In the genomic region with DNA sequence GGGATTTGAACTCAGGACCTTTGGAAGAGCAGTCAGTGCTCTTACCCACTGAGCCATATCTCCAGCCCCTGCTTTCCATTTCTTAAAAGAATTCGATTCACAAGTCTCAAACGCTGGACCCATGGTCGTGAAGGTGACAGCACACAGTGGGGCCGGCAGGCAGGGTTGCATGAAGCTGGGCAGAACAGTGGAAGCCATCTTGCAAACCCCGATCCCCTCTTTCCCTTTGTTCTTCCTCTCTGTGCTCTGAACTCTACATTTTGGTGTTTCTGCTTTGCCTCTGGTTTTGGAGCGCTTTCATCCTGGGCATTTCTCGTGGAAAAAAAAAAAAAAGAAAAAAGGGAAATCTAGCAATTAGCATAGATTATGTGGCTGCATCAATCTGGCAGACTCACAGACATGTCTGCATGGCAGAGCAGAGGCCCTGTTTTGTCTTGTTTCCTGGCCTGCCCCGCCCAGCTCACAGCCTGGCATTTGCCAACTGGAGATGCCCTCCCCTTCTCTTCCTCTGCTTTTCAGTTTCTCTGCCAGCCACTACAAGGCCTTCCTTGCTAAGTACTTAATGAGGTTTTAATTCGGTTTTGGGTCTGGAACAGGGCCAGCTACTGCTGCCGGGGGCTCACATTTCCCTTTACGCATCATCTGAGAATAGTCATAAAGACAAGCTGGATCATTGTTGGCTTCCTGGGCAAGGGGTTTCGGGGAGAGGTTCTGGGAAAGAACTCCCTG, we compare ENCODE assay signal across 9 mouse cellular contexts. TPM values are rescaled to one million over a fixed set of nuclear protein-coding genes. Genes with fewer than 3 reads are reported as not detected.
DNase-seq lines count a peak whose midpoint lies in the region; ATAC-seq and TF ChIP-seq lines count a peak whose summit lies in the region.
"Had no signal": no experiment of that assay in that cellular context is flagged by ENCODE, and none has a peak within 500 bp of the region (broad histone marks: within the 10 kb centered on the region; RNA-seq: fewer than 3 reads in every experiment).

No protein-coding gene starts in this region.

- no peaks in the 10 kb centered on the region for H3K4me1 ChIP-seq in lung, embryonic 14.5 days (ENCODE audit: insufficient read depth)
- peaks cover 33% of the 10 kb centered on the region for H3K4me1 ChIP-seq in forebrain, embryonic 15.5 days
- peaks cover 10% of the 10 kb centered on the region; the same call in 1 of the 2 replicates for H3K4me1 ChIP-seq in neural tube, embryonic 14.5 days (ENCODE audit: control insufficient read depth, insufficient read depth, low read length)

- H3K36me3 ChIP-seq in lung, embryonic 14.5 days (ENCODE audit: insufficient read depth): no peaks in the 10 kb centered on the region
- peaks cover 10% of the 10 kb centered on the region for H3K36me3 ChIP-seq in forebrain, embryonic 15.5 days
- peaks cover 5% of the 10 kb centered on the region; the same call in 1 of the 2 replicates for H3K36me3 ChIP-seq in neural tube, embryonic 14.5 days (ENCODE audit: control insufficient read depth, insufficient read depth, low read length)

- no peak overlapping the region for H3K27ac ChIP-seq in lung, embryonic 14.5 days (ENCODE audit: low read depth)
- peak overlapping the region; percentile 88 for H3K27ac ChIP-seq in forebrain, embryonic 15.5 days (replicated peaks)
- peak overlapping the region; percentile 62; the same call in 1 of the 2 replicates for H3K27ac ChIP-seq in neural tube, embryonic 14.5 days (ENCODE audit: low read depth, low read length)

- 68% methylated on average over 12 of the region's 12 CpGs for WGBS in lung, embryonic 14.5 days
- WGBS in forebrain, embryonic 15.5 days: 20% methylated on average over 12 of the region's 12 CpGs
- 54% methylated on average over 12 of the region's 12 CpGs for WGBS in neural tube, embryonic 14.5 days

- ATAC-seq in lung, embryonic 14.5 days (ENCODE audit: insufficient read depth): no peak
- peak; percentile 94 for ATAC-seq in forebrain, embryonic 15.5 days (replicated peaks)
- peak; percentile 86 for ATAC-seq in neural tube, embryonic 14.5 days (ENCODE audit: low read depth)
- ATAC-seq in erythroblast, adult 5-6 weeks (replicated peaks; ENCODE audit: low FRiP score, poor library complexity, severe bottlenecking): no peak

- H3K4me3 ChIP-seq in lung, embryonic 14.5 days (ENCODE audit: low read depth, low read length): no peak overlapping the region
- H3K4me3 ChIP-seq in forebrain, embryonic 15.5 days: no peak overlapping the region
- no peak overlapping the region for H3K4me3 ChIP-seq in neural tube, embryonic 14.5 days (ENCODE audit: low read depth, low read length)

- H3K27me3 ChIP-seq in lung, embryonic 14.5 days (ENCODE audit: insufficient read depth, low read length): no peaks in the 10 kb centered on the region
- no peaks in the 10 kb centered on the region for H3K27me3 ChIP-seq in forebrain, embryonic 15.5 days
- no peaks in the 10 kb centered on the region for H3K27me3 ChIP-seq in neural tube, embryonic 14.5 days (ENCODE audit: control insufficient read depth, insufficient read depth, low read length)

- H3K9ac ChIP-seq in lung, embryonic 14.5 days: no peak overlapping the region
- no peak overlapping the region for H3K9ac ChIP-seq in forebrain, embryonic 15.5 days (replicated peaks)
- H3K9ac ChIP-seq in neural tube, embryonic 14.5 days (replicated peaks; ENCODE audit: low read depth, low read length): no peak overlapping the region

- H3K9me3 ChIP-seq in lung, embryonic 14.5 days (ENCODE audit: low read depth, low read length): no peaks in the 10 kb centered on the region
- H3K9me3 ChIP-seq in forebrain, embryonic 15.5 days: no peaks in the 10 kb centered on the region
- no peaks in the 10 kb centered on the region for H3K9me3 ChIP-seq in neural tube, embryonic 14.5 days (ENCODE audit: control insufficient read depth, low read length)

- no peak overlapping the region for H3K4me2 ChIP-seq in lung, embryonic 14.5 days
- H3K4me2 ChIP-seq in forebrain, embryonic 15.5 days (replicated peaks): no peak overlapping the region
- no peak overlapping the region for H3K4me2 ChIP-seq in neural tube, embryonic 14.5 days (ENCODE audit: low read depth, low read length)

- TF ChIP-seq CTCF in lung, embryonic 14.5 days (IDR thresholded peaks at IDR 0.05; ENCODE audit: low read depth): no peak

- peak; percentile 41 for DNase-seq in adrenal gland, postnatal 10 days
- DNase-seq in adrenal gland, adult 18-20 months (ENCODE audit: low spot score in 2 of 2): no peak
- DNase-seq in lung, embryonic 14.5 days: peak; percentile 74
- no peak for DNase-seq in lung, postnatal 14 days
- no peak for DNase-seq in ovary, adult 18-20 months (ENCODE audit: low spot score)
- DNase-seq: heart, postnatal 14 days had no signal

RNA-seq across cellular contexts. Expression of gene Map1b, which starts 57.5 kb away (rescaled TPM):
- 10 to 100 TPM; 58.6 to 87.4 TPM for total RNA-seq in adrenal gland, postnatal 10 days (2021)
- 100 to 1,000 TPM in 1 of 2 experiments, 10 to 100 TPM in 1; 78.5 to 120 TPM for total RNA-seq in adrenal gland, adult 18-20 months (2021)
- 72.2 and 73.3 TPM in 2 replicates for polyA plus RNA-seq in lung, embryonic 14.5 days (2014; fragmentation: Nextera tagmentation; extraction: Ambion mirVana)
- polyA plus RNA-seq in forebrain, embryonic 15.5 days (2015; fragmentation: Nextera tagmentation; extraction: Ambion mirVana): 1,899 and 1,916 TPM in 2 replicates
- 1,731 and 2,267 TPM in 2 replicates for polyA plus RNA-seq in neural tube, embryonic 14.5 days (2014; fragmentation: Nextera tagmentation; extraction: Ambion mirVana)
- total RNA-seq in erythroblast, adult 5-6 weeks (2015; ENCODE audit: low replicate concordance): not detected in 2 replicates
- 0.17 and 0.28 TPM in 2 replicates for total RNA-seq in erythroblast, adult 5-6 weeks (2017; ENCODE audit: low replicate concordance)

Comparison
In these comparisons a context has a peak if more than half of its experiments do, and no peak if none do; other contexts are left out.
1. DNase-seq: peak in adrenal gland, postnatal 10 days (single experiment) and lung, embryonic 14.5 days (single experiment); none in adrenal gland, adult 18-20 months (0 of 2), lung, postnatal 14 days (single experiment) and ovary, adult 18-20 months (single experiment).
2. ATAC-seq: peak in forebrain, embryonic 15.5 days (single experiment) and neural tube, embryonic 14.5 days (single experiment); none in lung, embryonic 14.5 days (single experiment) and erythroblast, adult 5-6 weeks (single experiment).
3. RNA of gene Map1b, which starts 57.5 kb away (total RNA-seq): 78.5 to 120 TPM in adrenal gland, adult 18-20 months and 58.6 to 87.4 TPM in adrenal gland, postnatal 10 days; 0.17 to 0.28 TPM in erythroblast, adult 5-6 weeks; every median in the first group is over 10 times any median in the second.